Mouse (Mus musculus) midbrain, embryonic 16.5 days (tissue): ENCODE measurements around the gene Cnksr1. TPM values are rescaled to one million over a fixed set of nuclear protein-coding genes. Genes with fewer than 3 reads are reported as not detected.
A peak's percentile ranks its signal among the peaks of the same experiment; 100 is the strongest.

ENCODE experiments used
- ATAC-seq: fragments of 200-750 bp; cut with Nextera tagmentation; 2 replicates; pipeline ENCODE4 v1.8.0; 2017; ENCODE audit warnings: moderate TSS enrichment
- H3K27ac ChIP-seq: fragments of 300-500 bp; sonication (generic); 2 replicates; pipeline ENCODE4 v1.5.1; 2014; ENCODE audit warnings: mild to moderate bottlenecking, low read length, mixed read lengths
- H3K27me3 ChIP-seq: fragments of 300-500 bp; sonication (generic); 2 replicates; pipeline ENCODE4 v1.6.1; 2014; ENCODE audit warnings: low read depth, low read length, mixed read lengths; ENCODE audit not compliant: control insufficient read depth, insufficient read depth
- H3K36me3 ChIP-seq: fragments of 300-500 bp; sonication (generic); 2 replicates; pipeline ENCODE4 v1.6.1; 2014; ENCODE audit warnings: mild to moderate bottlenecking, low read length, moderate library complexity, mixed read lengths; ENCODE audit not compliant: control insufficient read depth, insufficient read depth
- H3K4me1 ChIP-seq: fragments of 300-500 bp; sonication (generic); 2 replicates; pipeline ENCODE4 v1.6.1; 2014; ENCODE audit warnings: mild to moderate bottlenecking, low read length, mixed read lengths; ENCODE audit not compliant: control insufficient read depth, insufficient read depth
- H3K4me2 ChIP-seq: fragments of 300-500 bp; sonication (generic); 2 replicates; pipeline ENCODE4 v1.6.1; 2014; ENCODE audit warnings: mild to moderate bottlenecking, low read length, mixed read lengths
- H3K4me3 ChIP-seq: fragments of 300-500 bp; sonication (generic); 2 replicates; pipeline ENCODE4 v1.5.1; 2014; ENCODE audit warnings: low read depth, mild to moderate bottlenecking, low read length, moderate library complexity, mixed read lengths
- H3K9ac ChIP-seq: fragments of 300-500 bp; sonication (generic); 2 replicates; pipeline ENCODE4 v1.6.1; 2014; ENCODE audit warnings: low read depth, low read length, mixed read lengths
- H3K9me3 ChIP-seq: fragments of 300-500 bp; sonication (generic); replicated peaks from 2 replicates; pipeline ENCODE4 v1.6.1; 2014; ENCODE audit warnings: mild to moderate bottlenecking, low read length, mixed read lengths; ENCODE audit not compliant: control insufficient read depth, poor library complexity, severe bottlenecking
- WGBS: fragments of 180-500 bp; shearing (Covaris S2); extraction: QIAGEN DNeasy Blood & Tissue Kit; methylation state at CpG from one replicate; pipeline ENCODE4 v1.1.7; 2014; 5-methylcytosine and 5-hydroxymethylcytosine counted together
- polyA plus RNA-seq: library from polyadenylated mRNA; unstranded; fragments of >200 nt; fragmentation: Nextera tagmentation; extraction: Ambion mirVana; gene quantifications from 2 replicates; pipeline ENCODE4 v1.2.1, GENCODE M21; 2015

The Cnksr1 gene
- polyA plus RNA-seq, 1 experiment from 2014 or later, result 0.13 TPM

DNA sequence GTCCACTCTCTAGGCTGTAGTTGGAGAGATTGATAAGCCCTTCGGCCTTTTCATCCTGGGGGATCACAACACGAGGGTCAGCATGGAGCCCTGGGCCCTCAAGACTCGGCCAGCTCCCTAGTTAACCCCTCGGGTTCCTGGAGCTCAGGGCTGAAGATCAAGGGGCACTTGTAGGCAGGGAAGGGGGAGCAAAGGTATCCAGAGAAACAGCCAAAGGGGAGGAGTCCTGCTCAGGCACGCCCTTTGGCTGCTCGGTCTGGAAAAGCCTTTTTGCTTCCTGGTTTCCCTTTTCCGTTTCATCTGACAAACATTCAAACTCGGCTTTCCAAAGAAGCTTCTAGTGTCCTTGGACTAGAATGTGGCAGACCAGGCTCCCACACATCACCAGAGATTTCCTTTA is 7.8 kb downstream of the Cnksr1 start:
- Histone ChIP-seq H3K4me2 (no peak overlapping the region), H3K4me3 (no peak overlapping the region), H3K9me3 (no peaks in the 10 kb centered on the region), H3K4me1 (no peaks in the 10 kb centered on the region), H3K27me3 (no peaks in the 10 kb centered on the region), H3K27ac (no peak overlapping the region), H3K9ac (no peak overlapping the region), H3K36me3 (no peaks in the 10 kb centered on the region)
- no peak for ATAC-seq
- WGBS, result 36% methylated on average over 8 of the region's 8 CpGs

DNA sequence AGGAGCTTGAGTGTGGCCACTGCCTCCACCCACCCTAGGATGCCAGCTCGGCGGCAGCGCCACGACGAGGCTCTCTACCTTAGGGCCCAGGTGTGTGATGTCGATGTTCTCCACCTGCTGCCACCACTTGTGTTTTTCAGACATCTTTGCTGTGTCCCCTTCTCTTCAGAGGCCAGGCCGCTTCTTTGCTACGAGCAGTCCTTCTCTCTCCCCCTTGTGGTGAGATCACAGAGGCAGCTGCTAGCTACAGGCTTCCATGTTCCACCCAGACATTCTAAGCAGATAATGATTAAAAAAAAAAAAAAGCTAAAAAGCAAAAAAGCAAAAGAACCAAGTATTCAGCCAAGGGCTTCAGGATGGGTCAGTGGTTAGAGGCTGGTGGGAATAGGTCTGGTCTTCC is 11.0 kb downstream of the Cnksr1 start, which contains the start of gene Catsper4:
Gene Catsper4 (minus strand): TSS at position 190 of the 400 bp plus-strand sequence.
- H3K4me3 ChIP-seq, result no peak within 1 kb of the TSS
- H3K4me1 ChIP-seq, result no peaks in the 10 kb centered on the region
- H3K27me3 ChIP-seq, result no peaks in the 10 kb centered on the region
- no peak within 1 kb of the TSS for H3K4me2 ChIP-seq
- H3K9ac ChIP-seq, result no peak within 1 kb of the TSS
- no peaks in the 10 kb centered on the region for H3K36me3 ChIP-seq
- no peak for ATAC-seq
- WGBS, result 77% methylated on average over 8 of the region's 8 CpGs
- H3K9me3 ChIP-seq, result no peaks in the 10 kb centered on the region
- H3K27ac ChIP-seq, result no peak within 1 kb of the TSS

DNA sequence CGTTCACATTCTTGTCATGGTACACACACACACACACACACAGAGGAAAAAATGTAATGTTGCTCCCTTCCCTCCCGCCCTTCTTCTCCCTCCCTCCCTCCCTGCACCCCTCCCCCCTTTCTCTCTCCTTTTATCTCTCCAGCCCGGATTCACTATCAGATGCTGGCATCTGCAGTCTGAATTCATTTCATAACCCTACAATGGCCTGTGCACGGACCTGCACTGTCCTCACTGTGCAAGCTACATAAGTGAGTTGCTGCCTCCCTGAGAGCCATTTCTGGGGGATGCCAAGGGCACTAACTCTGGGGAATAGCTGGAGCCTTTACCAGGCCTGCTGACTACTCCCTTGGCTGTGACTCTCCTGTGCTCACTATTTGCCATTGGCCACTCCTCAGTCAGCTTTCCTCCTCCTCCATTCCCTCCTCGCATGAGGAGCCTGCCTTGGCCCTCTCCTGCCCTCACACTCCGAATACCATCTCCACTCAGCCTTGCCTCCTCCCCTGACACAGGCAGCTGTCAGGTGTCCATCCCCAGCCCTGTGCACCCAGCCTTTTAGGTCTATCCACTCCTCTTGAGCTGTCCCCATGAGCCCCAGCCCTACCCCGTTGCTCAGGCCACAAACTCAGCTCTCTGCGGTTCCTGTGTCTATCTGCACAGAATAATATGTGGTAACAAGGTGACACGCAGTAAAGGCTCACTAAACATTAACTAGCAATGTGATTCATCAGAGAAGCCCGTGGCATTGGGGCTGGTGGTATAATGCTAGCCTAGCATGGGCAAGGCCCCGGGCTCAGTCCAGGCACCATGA is 15.2 kb downstream of the Cnksr1 start:
- Histone ChIP-seq H3K27ac (no peak overlapping the region), H3K4me3 (no peak overlapping the region), H3K27me3 (no peaks in the 10 kb centered on the region), H3K9ac (no peak overlapping the region), H3K4me1 (no peaks in the 10 kb centered on the region), H3K9me3 (no peaks in the 10 kb centered on the region), H3K4me2 (no peak overlapping the region), H3K36me3 (no peaks in the 10 kb centered on the region)
- no peak for ATAC-seq
- WGBS, result 66% methylated on average over 11 of the region's 11 CpGs

DNA sequence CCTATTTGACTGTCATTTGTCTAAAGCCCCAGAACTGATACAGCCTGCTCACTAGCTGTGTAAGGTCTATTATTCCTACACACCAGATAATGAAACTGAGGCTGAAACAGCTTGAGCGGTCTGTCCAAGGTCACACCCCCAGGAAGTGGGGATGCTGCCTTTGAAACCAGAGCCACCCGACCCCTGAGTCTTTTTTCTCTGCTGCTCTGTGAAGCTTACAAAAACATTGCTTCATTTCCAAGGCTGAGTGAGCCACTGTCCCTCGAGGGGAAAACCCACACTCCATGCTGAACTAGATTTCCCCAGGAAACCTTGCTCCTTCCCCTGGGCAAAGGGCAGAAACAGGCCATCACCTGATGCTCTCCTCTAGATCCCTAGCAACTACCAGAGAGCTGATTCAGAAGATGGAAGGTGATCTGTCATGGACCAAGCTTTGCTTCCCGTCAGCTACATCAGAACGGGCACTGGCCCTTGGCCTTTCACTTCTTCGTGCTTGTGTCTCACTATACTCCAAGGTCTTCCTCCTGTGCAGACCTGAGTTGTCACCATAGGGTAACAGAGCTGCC is 31.6 kb downstream of the Cnksr1 start:
- no peaks in the 10 kb centered on the region for H3K9me3 ChIP-seq
- H3K4me1 ChIP-seq, result no peaks in the 10 kb centered on the region
- no peak overlapping the region for H3K9ac ChIP-seq
- H3K4me3 ChIP-seq, result no peak overlapping the region
- no peaks in the 10 kb centered on the region for H3K36me3 ChIP-seq
- WGBS, result 71% methylated on average over 6 of the region's 6 CpGs
- no peaks in the 10 kb centered on the region for H3K27me3 ChIP-seq
- no peak overlapping the region for H3K4me2 ChIP-seq
- H3K27ac ChIP-seq, result no peak overlapping the region
- no peak for ATAC-seq

DNA sequence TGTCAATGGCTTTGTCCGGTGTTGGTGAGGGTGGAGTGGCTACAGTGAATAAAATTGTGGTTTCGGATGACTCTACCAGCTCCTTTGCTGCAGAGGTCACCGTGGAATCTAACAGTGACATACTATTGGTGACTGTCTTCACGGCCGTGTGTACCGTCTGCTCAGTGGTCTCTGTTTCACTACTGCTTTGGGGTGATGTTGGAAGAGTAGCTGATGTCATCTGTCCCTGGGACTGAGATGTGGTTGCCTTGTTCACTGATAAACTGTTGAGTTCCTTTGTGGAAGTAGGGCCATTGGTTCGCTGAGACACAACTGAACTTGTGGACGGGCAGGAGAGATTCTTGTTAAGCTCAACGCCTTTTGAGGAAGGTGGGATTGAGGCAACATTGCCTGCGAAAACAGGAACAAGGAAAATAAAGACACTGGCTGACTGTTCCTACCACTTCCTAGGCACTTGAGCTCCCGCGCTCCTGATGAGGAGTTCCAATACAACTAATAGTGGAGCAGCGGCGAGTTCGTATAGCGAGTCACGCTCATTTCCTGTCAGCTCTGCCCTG is 34.8 kb downstream of the Cnksr1 start:
- Histone ChIP-seq H3K27me3 (no peaks in the 10 kb centered on the region), H3K9me3 (no peaks in the 10 kb centered on the region), H3K4me3 (no peak overlapping the region), H3K36me3 (no peaks in the 10 kb centered on the region), H3K4me1 (no peaks in the 10 kb centered on the region), H3K27ac (no peak overlapping the region), H3K9ac (no peak overlapping the region), H3K4me2 (no peak overlapping the region)
- ATAC-seq, result no peak
- WGBS, result 91% methylated on average over 17 of the region's 17 CpGs

DNA sequence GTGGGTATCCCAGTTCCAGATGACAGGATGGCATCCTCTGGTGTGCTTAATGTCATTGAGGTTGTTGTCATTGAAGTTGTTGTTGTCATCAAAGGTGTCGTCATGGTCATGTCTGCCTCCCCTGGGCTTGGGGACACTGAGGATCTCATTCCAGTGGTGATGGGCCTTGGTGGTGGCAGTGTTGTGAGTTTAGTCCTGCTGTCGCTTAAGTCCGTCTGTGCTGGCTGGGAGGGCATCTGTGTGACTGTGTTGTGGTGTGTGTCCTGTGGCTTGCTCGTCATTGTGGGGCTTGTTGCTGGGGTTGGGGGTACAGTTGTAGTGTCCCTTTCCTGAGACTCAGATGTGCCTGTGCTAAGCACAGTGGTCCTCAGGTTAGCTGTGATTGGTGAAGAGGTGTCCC is 35.3 kb downstream of the Cnksr1 start, which contains the start of gene Gm7534:
Gene Gm7534 (minus strand): TSS at position 101 of the 400 bp plus-strand sequence.
- no peaks in the 10 kb centered on the region for H3K9me3 ChIP-seq
- no peak for ATAC-seq
- WGBS, result 93% methylated on average over 4 of the region's 4 CpGs
- no peak within 1 kb of the TSS for H3K27ac ChIP-seq
- H3K4me2 ChIP-seq, result no peak within 1 kb of the TSS
- no peak within 1 kb of the TSS for H3K9ac ChIP-seq
- H3K4me3 ChIP-seq, result no peak within 1 kb of the TSS
- H3K27me3 ChIP-seq, result no peaks in the 10 kb centered on the region
- no peaks in the 10 kb centered on the region for H3K4me1 ChIP-seq
- no peaks in the 10 kb centered on the region for H3K36me3 ChIP-seq

DNA sequence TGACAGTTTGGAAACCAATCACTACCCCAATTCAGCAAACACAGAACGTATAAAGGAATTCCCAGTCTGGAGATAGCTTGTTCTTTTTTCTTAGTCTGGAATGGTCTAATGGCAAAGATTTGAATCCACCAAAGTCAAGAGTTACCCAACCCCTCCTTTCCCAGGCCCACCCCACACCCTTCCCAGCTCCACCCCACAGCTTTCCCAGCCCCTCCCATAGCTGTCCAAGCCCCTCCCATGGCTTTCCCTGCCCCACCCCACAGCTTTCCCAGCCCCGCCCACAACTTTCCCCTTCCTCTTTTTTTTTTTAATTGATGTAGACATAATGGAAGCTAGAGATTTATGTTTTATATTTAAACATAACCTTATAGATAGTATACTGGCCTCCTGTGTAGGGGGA is 38.8 kb downstream of the Cnksr1 start:
- no peak overlapping the region for H3K4me2 ChIP-seq
- H3K4me3 ChIP-seq, result no peak overlapping the region
- no peaks in the 10 kb centered on the region for H3K4me1 ChIP-seq
- no peak overlapping the region for H3K9ac ChIP-seq
- H3K36me3 ChIP-seq, result no peaks in the 10 kb centered on the region
- no peak for ATAC-seq
- 76% methylated on average over 2 of the region's 2 CpGs for WGBS
- H3K27ac ChIP-seq, result no peak overlapping the region
- no peaks in the 10 kb centered on the region for H3K9me3 ChIP-seq
- no peaks in the 10 kb centered on the region for H3K27me3 ChIP-seq

DNA sequence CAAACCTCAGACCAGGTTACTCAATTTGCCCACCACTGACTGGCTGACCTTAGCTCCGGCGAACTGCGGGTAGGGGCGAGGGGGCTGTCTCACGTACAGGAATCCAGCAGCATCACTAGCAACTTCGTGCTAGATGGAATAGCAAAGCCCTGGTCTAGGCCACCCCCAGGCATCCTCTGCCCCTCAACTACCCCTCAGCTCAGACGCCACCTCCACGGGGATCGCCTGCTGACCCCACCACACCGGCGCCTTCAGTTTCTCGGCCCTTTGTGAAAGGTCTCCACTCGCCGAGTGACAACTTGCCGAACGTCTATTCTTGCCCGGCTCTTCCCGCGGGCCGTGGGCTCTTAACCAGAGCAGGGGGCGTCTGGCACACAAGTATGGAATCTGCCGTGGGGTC is 51.9 kb downstream of the Cnksr1 start:
- Histone ChIP-seq H3K4me3 (peak overlapping the region; percentile 69), H3K36me3 (no peaks in the 10 kb centered on the region), H3K27me3 (no peaks in the 10 kb centered on the region), H3K4me1 (peaks cover 13% of the 10 kb centered on the region), H3K4me2 (peak overlapping the region; percentile 87), H3K27ac (peak overlapping the region; percentile 82), H3K9me3 (no peaks in the 10 kb centered on the region), H3K9ac (peak overlapping the region; percentile 81)
- no peak for ATAC-seq
- WGBS, result under 1% methylated on average over 22 of the region's 22 CpGs

DNA sequence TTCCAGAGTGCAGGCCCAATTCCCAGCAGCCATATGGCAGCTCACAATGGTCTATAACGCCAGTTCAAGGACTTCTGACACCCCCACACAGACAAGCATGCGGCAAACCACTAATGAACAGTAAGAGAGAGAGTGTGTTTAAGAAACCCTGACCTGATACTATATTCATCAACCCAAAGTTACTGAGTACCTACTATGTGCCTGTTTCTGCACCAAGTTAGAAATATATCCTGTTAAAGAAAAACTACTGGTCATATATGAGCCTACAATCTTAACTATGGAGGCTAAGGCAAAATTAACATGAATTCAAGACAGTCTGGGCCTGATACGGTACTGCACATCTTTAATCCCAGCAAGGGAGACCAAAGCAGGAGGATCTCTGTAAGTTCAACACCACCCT is 52.6 kb downstream of the Cnksr1 start:
- H3K9me3 ChIP-seq, result no peaks in the 10 kb centered on the region
- H3K36me3 ChIP-seq, result no peaks in the 10 kb centered on the region
- ATAC-seq, result no peak
- H3K4me1 ChIP-seq, result peaks cover 13% of the 10 kb centered on the region
- no peaks in the 10 kb centered on the region for H3K27me3 ChIP-seq
- peak overlapping the region; percentile 87 for H3K4me2 ChIP-seq
- H3K27ac ChIP-seq, result no peak overlapping the region
- peak overlapping the region; percentile 69 for H3K4me3 ChIP-seq
- WGBS, result 71% methylated on average over 3 of the region's 3 CpGs
- H3K9ac ChIP-seq, result peak overlapping the region; percentile 81
